Mouse (Mus musculus): ENCODE measurements around the gene Chtop. TPM values are rescaled to one million over a fixed set of nuclear protein-coding genes. Genes with fewer than 3 reads are reported as not detected.

Chtop gene
- polyA plus RNA-seq, 1 experiment from 2014 or later: 203 TPM

DNA sequence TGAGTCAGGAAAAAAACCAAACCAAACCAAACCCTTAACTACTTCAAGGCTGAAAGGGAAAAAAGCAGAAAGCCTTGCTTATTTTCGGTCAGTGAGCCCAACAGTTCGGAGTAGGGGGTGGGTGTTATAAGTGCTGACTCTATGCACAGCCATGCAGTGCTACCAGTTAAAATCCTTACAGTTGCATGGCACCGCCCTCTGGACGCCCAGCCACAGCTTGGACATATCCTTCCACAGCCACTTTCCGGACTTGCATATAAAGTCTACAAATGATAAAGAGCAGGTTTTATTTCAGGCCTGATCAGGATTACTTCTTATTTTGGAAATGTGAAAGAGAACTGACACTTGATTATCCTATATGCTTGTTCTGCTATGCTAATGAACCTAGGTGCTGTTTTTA lies 4.1 kb downstream of the Chtop start:
- Histone ChIP-seq H3K4me1 (peaks cover 13% of the 10 kb centered on the region), H3K9me3 (replicated peaks) (no peaks in the 10 kb centered on the region), H3K9ac (no peak overlapping the region), H3K4me3 (no peak overlapping the region), H3K27ac (no peak overlapping the region), H3K36me3 (peaks cover 66% of the 10 kb centered on the region), H3K4me2 (replicated peaks) (no peak overlapping the region), H3K27me3 (no peaks in the 10 kb centered on the region)
- WGBS: 94% methylated on average over 5 of the region's 5 CpGs
- ATAC-seq (ENCODE audit: low FRiP score): no peak

DNA sequence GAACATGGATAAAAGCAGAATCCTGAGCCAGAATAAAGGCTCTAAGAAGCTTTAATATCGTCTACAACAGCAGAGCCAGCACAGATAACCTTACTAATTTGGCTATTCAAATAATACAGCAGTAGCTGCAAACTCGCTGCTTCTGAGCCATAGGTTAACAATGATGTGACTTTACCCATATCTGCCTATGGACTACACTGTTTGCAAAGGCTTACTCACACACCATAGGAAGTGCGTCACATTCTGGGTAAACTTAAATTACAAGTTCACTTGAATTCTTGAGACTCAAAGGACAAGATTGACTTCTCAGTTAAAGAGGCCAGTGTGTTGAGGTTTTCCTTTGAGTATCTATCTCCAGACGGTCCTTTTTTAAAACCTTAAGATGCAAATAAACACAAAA lies 5.9 kb downstream of the Chtop start:
- Histone ChIP-seq H3K4me1 (peaks cover 13% of the 10 kb centered on the region), H3K4me2 (replicated peaks) (no peak overlapping the region), H3K36me3 (peaks cover 84% of the 10 kb centered on the region), H3K27me3 (no peaks in the 10 kb centered on the region), H3K4me3 (no peak overlapping the region), H3K9ac (no peak overlapping the region), H3K27ac (no peak overlapping the region), H3K9me3 (replicated peaks) (no peaks in the 10 kb centered on the region)
- no peak for ATAC-seq (ENCODE audit: low FRiP score)
- 90% methylated on average over 4 of the region's 4 CpGs for WGBS

DNA sequence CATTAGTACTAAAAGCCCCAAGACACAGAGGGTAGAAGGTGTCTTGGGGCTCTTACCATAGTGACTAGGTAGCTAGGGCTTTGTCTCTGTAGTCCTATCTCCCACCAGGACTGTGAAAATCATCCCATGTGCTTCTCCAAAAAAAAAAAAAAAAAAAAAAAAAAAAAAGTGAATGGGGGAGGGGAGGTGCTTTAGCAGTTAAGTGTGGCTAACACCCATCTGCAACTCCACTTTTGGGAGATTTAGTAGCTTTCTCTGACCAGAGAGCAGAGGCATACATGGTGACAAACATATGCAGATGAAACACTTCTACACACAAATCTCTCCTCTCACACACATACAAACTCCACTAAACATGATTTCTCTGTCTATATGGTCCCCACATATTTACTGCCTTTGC lies 11.7 kb downstream of the Chtop start:
- Histone ChIP-seq H3K36me3 (peaks cover 75% of the 10 kb centered on the region), H3K9ac (no peak overlapping the region), H3K27ac (no peak overlapping the region), H3K4me1 (no peaks in the 10 kb centered on the region), H3K9me3 (replicated peaks) (no peaks in the 10 kb centered on the region), H3K4me3 (no peak overlapping the region), H3K27me3 (no peaks in the 10 kb centered on the region), H3K4me2 (replicated peaks) (no peak overlapping the region)
- no peak for ATAC-seq (ENCODE audit: low FRiP score)

DNA sequence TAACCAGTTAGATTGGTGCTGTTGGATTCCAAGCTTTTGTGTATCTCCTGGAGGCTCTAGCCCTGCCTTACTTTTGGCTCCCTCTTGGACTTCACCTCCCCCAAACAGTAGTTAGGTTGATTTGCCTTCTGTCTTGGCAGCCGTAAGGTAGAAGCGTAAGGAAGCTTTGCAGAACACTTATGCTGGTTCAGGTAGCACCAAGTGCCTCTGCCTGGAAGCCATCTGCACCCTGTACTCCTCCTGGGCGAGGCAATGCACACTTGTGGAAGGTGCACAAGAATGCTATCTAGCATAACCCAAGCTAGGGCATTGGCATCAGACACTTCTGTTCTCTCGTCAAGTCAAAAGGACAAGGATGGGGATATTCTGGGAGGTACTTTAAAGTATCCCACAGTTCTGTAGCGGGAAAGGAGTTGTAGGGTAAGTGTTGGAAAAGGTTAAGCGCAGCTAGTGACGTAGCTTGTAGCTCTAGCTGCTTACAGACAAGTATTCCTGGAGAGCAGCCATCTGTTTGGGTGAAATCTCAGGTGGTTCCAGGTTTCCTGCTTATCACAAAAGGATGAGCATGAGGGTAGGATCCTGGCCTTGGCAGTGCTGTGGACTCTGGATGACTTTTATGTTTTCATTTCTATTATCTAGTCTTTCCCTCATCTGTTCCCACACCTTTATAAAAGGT lies 13.3 kb downstream of the Chtop start:
- H3K9ac ChIP-seq: no peak overlapping the region
- WGBS: 95% methylated on average over 7 of the region's 7 CpGs
- no peak for ATAC-seq (ENCODE audit: low FRiP score)
- no peak overlapping the region for H3K4me3 ChIP-seq
- no peaks in the 10 kb centered on the region for H3K4me1 ChIP-seq
- no peak overlapping the region for H3K4me2 ChIP-seq (replicated peaks)
- H3K27ac ChIP-seq: no peak overlapping the region
- peaks cover 59% of the 10 kb centered on the region for H3K36me3 ChIP-seq
- H3K27me3 ChIP-seq: no peaks in the 10 kb centered on the region
- no peaks in the 10 kb centered on the region for H3K9me3 ChIP-seq (replicated peaks)

DNA sequence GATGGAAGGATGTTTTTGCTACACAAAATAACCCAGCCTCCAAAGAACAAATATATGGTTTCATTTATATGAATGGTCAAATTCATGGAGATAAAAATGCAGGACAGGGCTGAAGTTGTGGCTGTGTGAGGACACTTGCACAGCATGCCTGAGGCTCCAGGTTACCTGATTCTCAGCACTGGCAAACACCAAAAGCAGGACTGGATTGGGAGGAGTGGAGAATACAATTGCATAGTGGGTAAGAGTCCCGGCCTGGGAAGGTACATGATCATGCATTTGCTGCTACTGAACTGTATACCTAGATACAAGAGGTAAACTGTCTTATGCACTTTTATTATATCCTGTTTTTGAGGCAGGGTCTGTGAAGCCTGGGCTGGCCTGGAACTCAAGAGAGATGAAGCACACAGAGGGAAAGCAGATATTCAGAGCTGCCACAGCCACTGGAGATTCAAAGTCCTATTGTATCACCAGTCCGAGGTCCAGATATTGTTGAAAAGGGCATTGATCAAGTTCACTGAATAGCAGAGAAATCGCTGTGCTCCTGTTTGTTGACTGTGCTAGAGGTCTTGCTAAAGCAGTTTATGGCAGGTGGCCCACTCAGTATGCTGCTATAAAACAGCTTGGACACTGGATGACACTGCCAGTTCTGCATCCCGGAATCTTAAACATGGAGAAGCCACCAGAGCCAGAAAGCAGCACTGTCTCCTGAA lies 15.3 kb downstream of the Chtop start:
- Histone ChIP-seq H3K36me3 (peaks cover 44% of the 10 kb centered on the region), H3K27me3 (no peaks in the 10 kb centered on the region), H3K4me2 (replicated peaks) (no peak overlapping the region), H3K9me3 (replicated peaks) (no peaks in the 10 kb centered on the region), H3K9ac (no peak overlapping the region), H3K4me3 (no peak overlapping the region), H3K27ac (no peak overlapping the region), H3K4me1 (peaks cover 6% of the 10 kb centered on the region)
- 60% methylated on average over 4 of the region's 4 CpGs for WGBS
- no peak for ATAC-seq (ENCODE audit: low FRiP score)

DNA sequence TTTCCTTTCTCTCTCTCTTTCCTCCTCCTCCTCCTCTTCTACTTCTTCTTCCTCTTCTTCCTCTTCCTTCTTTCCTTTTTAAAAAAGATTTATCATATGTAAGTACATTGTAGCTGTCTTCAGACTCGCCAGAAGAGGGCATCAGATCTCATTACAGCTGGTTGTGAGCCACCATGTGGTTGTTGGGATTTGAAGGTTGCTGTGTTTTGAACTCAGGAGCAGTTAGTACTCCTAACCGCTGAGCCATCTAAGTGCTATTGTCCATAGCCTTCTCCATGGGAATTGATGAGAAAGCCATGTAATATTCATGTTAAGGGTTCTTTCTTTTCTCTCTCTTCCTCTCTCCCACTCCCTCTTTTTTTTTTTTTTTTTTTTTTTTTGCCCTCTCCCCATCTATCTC lies 17.9 kb downstream of the Chtop start:
- Histone ChIP-seq H3K36me3 (peaks cover 43% of the 10 kb centered on the region), H3K27ac (no peak overlapping the region), H3K4me2 (replicated peaks) (no peak overlapping the region), H3K27me3 (no peaks in the 10 kb centered on the region), H3K9ac (no peak overlapping the region), H3K9me3 (replicated peaks) (no peaks in the 10 kb centered on the region), H3K4me3 (no peak overlapping the region), H3K4me1 (peaks cover 6% of the 10 kb centered on the region)
- peak; percentile 29 for ATAC-seq (ENCODE audit: low FRiP score)
- WGBS: 40% methylated on average over 2 of the region's 2 CpGs

DNA sequence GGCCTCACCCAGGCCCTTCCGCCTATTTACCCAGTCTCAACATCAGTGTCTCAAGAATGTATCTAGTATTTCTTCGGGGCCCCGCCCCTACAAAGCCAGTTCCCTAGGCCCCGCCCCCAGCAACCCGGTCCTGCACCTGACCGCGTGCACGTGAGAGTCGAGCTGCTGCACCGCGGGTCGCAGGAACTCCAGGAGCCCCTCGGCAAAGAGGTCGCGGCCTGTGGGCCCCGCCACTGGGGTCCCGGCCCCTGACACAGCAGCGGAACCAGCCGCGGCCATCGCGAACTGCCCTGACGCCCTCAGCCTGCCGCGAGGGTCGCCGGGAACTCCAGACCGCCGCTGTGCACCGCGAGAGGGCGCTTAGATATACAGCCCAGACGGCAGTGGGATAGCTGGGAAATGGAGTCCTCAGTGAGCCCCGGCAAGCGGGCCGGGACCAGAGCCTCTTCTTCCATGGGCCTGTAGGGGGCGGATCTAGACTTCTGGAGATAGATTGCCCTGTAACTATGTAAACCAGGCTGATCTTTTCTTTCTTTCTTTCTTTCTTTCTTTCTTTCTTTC lies 18.5 kb downstream of the Chtop start, which contains the start of gene Snapin:
Snapin (minus strand) TSS at position 338 of the 561 bp plus-strand sequence.
- peak within 1 kb of the TSS; percentile 62 for H3K4me2 ChIP-seq (replicated peaks)
- peaks cover 43% of the 10 kb centered on the region for H3K36me3 ChIP-seq
- peak; percentile 98 for ATAC-seq (ENCODE audit: low FRiP score)
- H3K4me3 ChIP-seq: peak within 1 kb of the TSS; percentile 71
- WGBS: 1% methylated on average over 36 of the region's 37 CpGs
- no peaks in the 10 kb centered on the region for H3K9me3 ChIP-seq (replicated peaks)
- peaks cover 6% of the 10 kb centered on the region for H3K4me1 ChIP-seq
- no peaks in the 10 kb centered on the region for H3K27me3 ChIP-seq
- peak within 1 kb of the TSS; percentile 58; the same call in 1 of the 2 replicates for H3K27ac ChIP-seq
- H3K9ac ChIP-seq: peak within 1 kb of the TSS; percentile 67

DNA sequence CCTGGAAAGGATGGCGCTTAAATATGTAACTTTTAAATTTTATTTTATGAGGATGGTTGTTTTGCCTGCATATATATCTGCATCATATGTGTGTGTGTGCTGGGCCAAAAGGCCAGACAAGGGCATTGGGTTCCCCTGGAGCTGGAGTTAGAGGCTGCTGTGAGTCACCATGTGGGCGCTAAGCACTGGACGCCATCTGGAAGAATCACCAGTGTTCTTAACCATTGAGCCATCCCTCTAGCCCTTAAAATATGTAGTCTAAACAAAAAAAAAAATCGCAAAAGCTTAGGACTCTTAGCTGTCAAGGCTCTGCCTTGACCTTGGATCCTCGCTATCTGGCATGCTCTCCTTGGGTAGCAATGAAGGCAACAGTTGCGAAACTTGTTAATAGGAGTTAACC lies 20.7 kb downstream of the Chtop start:
- WGBS: 93% methylated on average over 6 of the region's 6 CpGs
- no peak for ATAC-seq (ENCODE audit: low FRiP score)
- Histone ChIP-seq H3K4me3 (no peak overlapping the region), H3K27me3 (no peaks in the 10 kb centered on the region), H3K36me3 (peaks cover 53% of the 10 kb centered on the region), H3K27ac (no peak overlapping the region), H3K4me1 (peaks cover 6% of the 10 kb centered on the region), H3K4me2 (replicated peaks) (no peak overlapping the region), H3K9me3 (replicated peaks) (no peaks in the 10 kb centered on the region), H3K9ac (no peak overlapping the region)

DNA sequence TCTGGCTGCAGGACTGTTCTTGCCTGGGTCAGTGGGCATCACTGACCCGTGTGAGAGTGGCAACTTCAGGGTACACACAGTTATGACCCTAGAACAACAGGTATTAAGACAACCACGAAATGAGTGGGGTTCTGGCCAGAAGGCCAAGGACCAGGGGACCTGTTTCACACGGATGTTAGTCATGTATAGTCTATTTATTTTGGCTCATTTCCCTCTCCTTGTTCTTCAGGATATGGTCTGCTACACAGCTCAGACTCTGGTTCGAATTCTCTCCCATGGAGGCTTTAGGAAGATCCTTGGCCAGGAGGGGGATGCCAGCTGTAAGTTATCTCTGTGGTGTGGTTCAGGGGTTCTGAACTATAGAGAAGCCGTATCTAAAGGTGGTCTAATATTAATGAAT lies 22.3 kb downstream of the Chtop start:
- no peak for ATAC-seq (ENCODE audit: low FRiP score)
- Histone ChIP-seq H3K4me2 (replicated peaks) (no peak overlapping the region), H3K9me3 (replicated peaks) (no peaks in the 10 kb centered on the region), H3K27ac (no peak overlapping the region), H3K4me3 (no peak overlapping the region), H3K4me1 (peaks cover 6% of the 10 kb centered on the region), H3K36me3 (peaks cover 69% of the 10 kb centered on the region), H3K27me3 (no peaks in the 10 kb centered on the region), H3K9ac (no peak overlapping the region)
- 77% methylated on average over 5 of the region's 5 CpGs for WGBS

DNA sequence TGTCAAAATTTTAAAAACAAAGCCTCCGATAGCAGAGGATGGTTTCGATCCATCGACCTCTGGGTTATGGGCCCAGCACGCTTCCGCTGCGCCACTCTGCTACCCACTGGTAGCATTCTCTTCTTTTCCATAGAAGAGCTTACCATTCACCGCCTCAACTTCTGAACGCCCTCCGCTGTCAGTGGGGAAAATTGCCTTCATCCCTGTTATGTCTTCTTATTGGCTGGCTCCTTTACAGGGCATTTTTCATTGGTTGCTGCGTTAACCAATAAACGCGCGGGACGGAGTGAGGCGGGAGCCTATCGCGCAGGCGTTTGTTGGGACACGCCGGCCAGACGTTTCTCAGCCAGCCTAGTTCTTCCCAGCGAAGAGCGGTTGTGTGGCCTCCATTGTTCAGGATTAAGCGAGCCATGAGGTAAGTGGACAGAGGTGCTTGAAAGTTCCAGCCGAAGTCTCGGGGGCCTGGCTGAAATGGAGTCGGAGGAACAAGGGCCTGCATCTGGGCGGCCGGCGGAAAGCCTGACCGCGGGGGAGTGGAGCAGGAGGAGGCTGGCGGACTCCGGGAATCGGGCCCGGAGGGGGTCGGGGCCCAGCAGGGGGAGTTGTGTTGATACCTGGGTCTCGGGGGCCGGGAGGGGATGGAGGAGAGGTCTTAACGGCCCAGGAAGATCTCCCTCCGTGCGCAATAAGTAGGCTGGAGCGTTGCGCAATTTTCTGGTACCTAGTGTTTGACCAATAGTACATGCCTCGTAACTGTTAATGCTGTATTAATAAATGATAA lies 33.3 kb downstream of the Chtop start, which contains the start of gene Ilf2:
Ilf2 (plus strand) TSS at position 296 of the 781 bp plus-strand sequence.
- H3K9ac ChIP-seq: peak within 1 kb of the TSS; percentile 86
- H3K9me3 ChIP-seq (replicated peaks): no peaks in the 10 kb centered on the region
- peak within 1 kb of the TSS; percentile 73 for H3K4me3 ChIP-seq
- H3K27me3 ChIP-seq: no peaks in the 10 kb centered on the region
- H3K4me1 ChIP-seq: peaks cover 7% of the 10 kb centered on the region
- ATAC-seq (ENCODE audit: low FRiP score): peak; percentile 99
- H3K36me3 ChIP-seq: peaks cover 32% of the 10 kb centered on the region
- peak within 1 kb of the TSS; percentile 89 for H3K27ac ChIP-seq
- peak within 1 kb of the TSS; percentile 84 for H3K4me2 ChIP-seq (replicated peaks)
- under 1% methylated on average over 45 of the region's 45 CpGs for WGBS

DNA sequence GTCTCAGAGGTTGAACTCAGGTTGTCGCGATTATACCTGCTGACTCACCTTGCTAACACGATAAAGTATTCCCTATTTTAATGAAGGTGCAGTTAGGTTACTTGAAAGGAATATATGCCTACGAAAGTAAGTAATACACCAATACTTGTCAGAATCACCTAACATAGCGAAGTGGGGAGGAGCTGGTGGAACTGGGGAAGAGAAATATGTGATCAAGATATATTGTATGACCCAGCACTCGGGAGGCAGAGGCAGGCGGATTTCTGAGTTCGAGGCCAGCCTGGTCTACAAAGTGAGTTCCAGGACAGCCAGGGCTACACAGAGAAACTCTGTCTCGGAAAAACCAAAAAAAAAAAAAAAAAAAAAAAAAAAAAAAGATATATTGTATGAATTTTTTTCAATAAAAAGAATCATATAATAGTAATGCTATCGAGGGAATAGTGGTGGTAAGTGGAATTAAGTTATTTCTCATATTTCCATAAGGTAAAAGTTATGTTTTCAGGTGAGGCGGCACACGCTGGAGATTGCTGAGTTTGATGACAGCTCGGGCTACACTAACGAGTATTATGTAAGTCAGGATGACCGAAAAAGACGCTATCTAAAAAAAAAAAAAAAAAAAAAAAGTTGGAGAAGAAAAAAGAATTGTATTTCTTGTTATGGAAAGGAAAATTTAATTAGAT lies 34.0 kb downstream of the Chtop start:
- peaks cover 7% of the 10 kb centered on the region for H3K4me1 ChIP-seq
- no peak overlapping the region for H3K4me2 ChIP-seq (replicated peaks)
- peak; percentile 35 for ATAC-seq (ENCODE audit: low FRiP score)
- no peak overlapping the region for H3K27ac ChIP-seq
- WGBS: 44% methylated on average over 16 of the region's 16 CpGs
- no peaks in the 10 kb centered on the region for H3K9me3 ChIP-seq (replicated peaks)
- no peak overlapping the region for H3K9ac ChIP-seq
- H3K36me3 ChIP-seq: peaks cover 25% of the 10 kb centered on the region
- peak overlapping the region; percentile 17; the same call in 1 of the 2 replicates for H3K4me3 ChIP-seq
- H3K27me3 ChIP-seq: no peaks in the 10 kb centered on the region

DNA sequence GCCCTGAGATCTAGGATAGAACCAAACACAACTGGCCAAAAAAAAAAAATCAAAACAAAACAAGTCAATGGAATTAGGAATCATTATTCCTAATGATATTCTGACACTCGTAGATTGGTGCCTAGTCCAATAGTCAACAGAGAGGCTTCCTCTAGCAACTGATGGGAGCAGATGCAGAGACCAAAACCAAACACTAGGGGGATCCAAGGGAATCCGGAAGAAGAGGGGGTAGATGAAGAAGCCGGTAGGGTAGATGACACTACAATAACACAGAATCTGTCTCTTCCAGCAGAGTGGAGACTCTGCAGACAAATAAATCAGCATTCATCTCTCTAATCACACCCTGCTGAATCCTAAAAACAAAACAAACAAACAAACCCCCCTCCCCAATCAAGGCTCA lies 37.1 kb downstream of the Chtop start:
- Histone ChIP-seq H3K27ac (no peak overlapping the region), H3K27me3 (no peaks in the 10 kb centered on the region), H3K9ac (no peak overlapping the region), H3K36me3 (no peaks in the 10 kb centered on the region), H3K4me3 (no peak overlapping the region), H3K9me3 (replicated peaks) (no peaks in the 10 kb centered on the region), H3K4me1 (peaks cover 5% of the 10 kb centered on the region), H3K4me2 (replicated peaks) (no peak overlapping the region)
- 31% methylated on average over 3 of the region's 3 CpGs for WGBS
- ATAC-seq (ENCODE audit: low FRiP score): no peak
